Mouse (Mus musculus) liver, embryonic 14.5 days (tissue): Measurements from ENCODE around the gene Prr29. TPM values are rescaled to one million over a fixed set of nuclear protein-coding genes. Genes with fewer than 3 reads are reported as not detected.

Source experiments
- ATAC-seq: fragments of 200-750 bp; cut with Nextera tagmentation; 2 replicates; pipeline ENCODE4 v1.8.0; 2017; ENCODE audit warnings: moderate number of reproducible peaks, mild to moderate bottlenecking, moderate library complexity; ENCODE audit not compliant: insufficient read depth
- DNase-seq, 3 experiments: peaks; one replicate each; pipeline ENCODE4 v3.0.0-alpha.2; 2012 to 2013; ENCODE audit warnings: low read depth in 3 of 3, low spot score in 3 of 3
- H3K27ac ChIP-seq: fragments of 300-500 bp; sonication (generic); 2 replicates; pipeline ENCODE4 v1.5.1; 2014; ENCODE audit warnings: moderate library complexity, mild to moderate bottlenecking, control low read depth, inconsistent platforms
- H3K27me3 ChIP-seq: fragments of 300-500 bp; sonication (generic); 2 replicates; pipeline ENCODE4 v1.6.1; 2014; ENCODE audit warnings: mild to moderate bottlenecking, low read length, moderate library complexity; ENCODE audit not compliant: control insufficient read depth, insufficient read depth
- H3K36me3 ChIP-seq: fragments of 300-500 bp; sonication (generic); replicated peaks from 2 replicates; pipeline ENCODE4 v1.6.1; 2014; ENCODE audit warnings: low read depth; ENCODE audit not compliant: control insufficient read depth, insufficient read depth
- H3K4me1 ChIP-seq, 2 experiments: fragments of 200-500 bp in 1 of 2; fragments of 300-500 bp in 1 of 2; sonication (generic) in 1 of 2; replicated peaks; 2 replicates each; pipeline ENCODE4 v1.6.1; 2012 to 2014; ENCODE audit warnings: antibody characterized with exemption in 1 of 2, inconsistent platforms in 1 of 2, low read length in 1 of 2; ENCODE audit not compliant: control insufficient read depth in 2 of 2, insufficient read depth in 2 of 2
- H3K4me2 ChIP-seq: fragments of 300-500 bp; sonication (generic); 2 replicates; pipeline ENCODE4 v1.6.1; 2014; ENCODE audit warnings: low read depth, mild to moderate bottlenecking, control low read depth, moderate library complexity
- H3K4me3 ChIP-seq, 2 experiments: fragments of 200-500 bp in 1 of 2; fragments of 300-500 bp in 1 of 2; sonication (generic) in 1 of 2; 2 replicates each; pipeline ENCODE4 v1.5.1; 2012 to 2014; ENCODE audit warnings: low read depth in 2 of 2, low read length in 2 of 2, mild to moderate bottlenecking in 2 of 2, control low read depth in 1 of 2, inconsistent platforms in 1 of 2, moderate library complexity in 1 of 2; ENCODE audit not compliant: insufficient read depth in 1 of 2
- H3K9ac ChIP-seq: fragments of 300-500 bp; sonication (generic); replicated peaks from 2 replicates; pipeline ENCODE4 v1.6.1; 2014; ENCODE audit warnings: mild to moderate bottlenecking, control low read depth, moderate library complexity
- H3K9me3 ChIP-seq: fragments of 300-500 bp; sonication (generic); 2 replicates; pipeline ENCODE4 v1.6.1; 2016; ENCODE audit warnings: low read length, mixed read lengths; ENCODE audit not compliant: control insufficient read depth
- CTCF ChIP-seq: IDR thresholded peaks from 2 replicates; pipeline ENCODE4 v1.5.1; 2016; ENCODE audit warnings: antibody characterized with exemption, low read depth, control low read depth
- EP300 ChIP-seq: IDR thresholded peaks from 2 replicates; pipeline ENCODE4 v1.6.1; 2016; ENCODE audit warnings: antibody characterized with exemption, low read depth
- WGBS: fragments of 180-500 bp; shearing (Covaris S2); extraction: QIAGEN DNeasy Blood & Tissue Kit; methylation state at CpG from one replicate; pipeline ENCODE4 v1.1.7; 2014; ENCODE audit not compliant: insufficient replicate concordance; 5-methylcytosine and 5-hydroxymethylcytosine counted together
- polyA plus RNA-seq, 2 experiments: library from polyadenylated mRNA; depleted of rRNA in 1 of 2; stranded (reverse) in 1 of 2; unstranded in 1 of 2; fragments of >200 nt; fragmentation: Nextera tagmentation in 1 of 2; extraction: Ambion mirVana in 1 of 2; gene quantifications; 2 replicates each; pipeline versions ENCODE4 v1.2.1 to v1.2.3; 2012 to 2014

Gene Prr29
- polyA plus RNA-seq, 2 experiments, result not detected

GRCm38 (mm10) chr11:106387791-106388216 lies 22.5 kb downstream of the Prr29 start, which contains the start of gene Icam2:
TSS of gene Icam2 (minus strand) at chr11:106388075.
- H3K4me1 ChIP-seq, result peaks cover 9 to 32% of the 10 kb centered on the region in 2 experiments
- no peaks in the 10 kb centered on the region for H3K9me3 ChIP-seq
- ATAC-seq (no peak), DNase-seq (no peak)
- H3K9ac ChIP-seq, result no peak within 1 kb of the TSS; the same call in 1 of the 2 replicates
- peak within 1 kb of the TSS in 1 of 2 experiments; percentile 18; a peak in 2 of 4 replicates for H3K4me3 ChIP-seq
- no peaks in the 10 kb centered on the region for H3K36me3 ChIP-seq
- H3K27ac ChIP-seq, result no peak within 1 kb of the TSS
- TF ChIP-seq CTCF (no peak), EP300 (peak; percentile 29)
- H3K27me3 ChIP-seq, result no peaks in the 10 kb centered on the region
- WGBS, result 11% methylated on average over 6 of the region's 6 CpGs
- H3K4me2 ChIP-seq, result peak within 1 kb of the TSS; percentile 38

DNA sequence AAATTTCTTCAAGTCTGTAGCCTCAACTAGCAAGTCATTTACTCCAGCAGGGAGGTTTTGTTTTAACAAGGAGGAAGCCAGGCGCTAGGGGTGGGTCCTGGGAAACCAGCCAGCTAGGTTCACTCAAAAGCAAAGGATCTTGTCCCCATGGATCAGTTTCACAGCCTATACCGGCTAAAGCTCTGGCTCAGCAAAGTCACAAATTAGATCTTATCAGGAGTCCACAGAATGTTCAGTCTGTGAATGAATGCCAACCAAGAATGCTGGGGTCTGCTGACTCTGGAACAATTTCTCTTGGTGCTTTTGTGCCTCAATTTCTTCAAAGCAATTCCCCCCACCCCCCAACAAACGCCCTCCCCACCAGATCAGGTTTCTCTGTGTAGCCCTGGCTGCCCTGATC lies 24.3 kb downstream of the Prr29 start:
- Histone ChIP-seq H3K4me1 (peaks cover 23 to 36% of the 10 kb centered on the region in 2 experiments), H3K27ac (no peak overlapping the region), H3K9me3 (no peaks in the 10 kb centered on the region), H3K27me3 (no peaks in the 10 kb centered on the region), H3K36me3 (no peaks in the 10 kb centered on the region), H3K4me3 (no peak overlapping the region), H3K9ac (no peak overlapping the region), H3K4me2 (no peak overlapping the region)
- ATAC-seq, result no peak
- WGBS, result 29% methylated on average over 3 of the region's 3 CpGs
- TF ChIP-seq EP300 (no peak), CTCF (no peak)
- no peak for DNase-seq

DNA sequence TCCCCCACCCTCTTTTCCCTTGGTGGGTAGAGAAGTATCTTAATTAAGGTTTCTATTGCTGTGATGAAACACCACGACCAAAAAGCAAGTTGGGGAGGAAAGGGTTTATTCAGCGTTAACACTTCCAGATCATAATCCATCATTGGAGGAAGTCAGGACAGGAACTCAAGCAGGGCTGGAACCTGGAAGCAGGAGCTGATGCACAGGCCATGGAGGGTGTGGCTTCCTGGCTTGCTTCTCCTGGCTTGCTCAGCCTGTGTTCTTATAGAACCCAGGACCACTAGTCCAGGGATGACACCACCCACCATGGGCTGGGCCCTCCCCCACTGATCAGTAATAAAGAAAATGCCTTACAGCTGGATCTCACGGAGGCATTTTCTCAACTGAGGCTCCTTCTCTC lies 25.5 kb downstream of the Prr29 start:
- H3K36me3 ChIP-seq, result no peaks in the 10 kb centered on the region
- no peaks in the 10 kb centered on the region for H3K27me3 ChIP-seq
- no peak overlapping the region for H3K4me3 ChIP-seq
- TF ChIP-seq CTCF (no peak), EP300 (no peak)
- H3K4me1 ChIP-seq, result peaks cover 23 to 36% of the 10 kb centered on the region in 2 experiments
- ATAC-seq (no peak), DNase-seq (no peak)
- no peak overlapping the region for H3K27ac ChIP-seq
- no peaks in the 10 kb centered on the region for H3K9me3 ChIP-seq
- no peak overlapping the region for H3K4me2 ChIP-seq
- WGBS, result 39% methylated on average over 3 of the region's 3 CpGs
- no peak overlapping the region for H3K9ac ChIP-seq

DNA sequence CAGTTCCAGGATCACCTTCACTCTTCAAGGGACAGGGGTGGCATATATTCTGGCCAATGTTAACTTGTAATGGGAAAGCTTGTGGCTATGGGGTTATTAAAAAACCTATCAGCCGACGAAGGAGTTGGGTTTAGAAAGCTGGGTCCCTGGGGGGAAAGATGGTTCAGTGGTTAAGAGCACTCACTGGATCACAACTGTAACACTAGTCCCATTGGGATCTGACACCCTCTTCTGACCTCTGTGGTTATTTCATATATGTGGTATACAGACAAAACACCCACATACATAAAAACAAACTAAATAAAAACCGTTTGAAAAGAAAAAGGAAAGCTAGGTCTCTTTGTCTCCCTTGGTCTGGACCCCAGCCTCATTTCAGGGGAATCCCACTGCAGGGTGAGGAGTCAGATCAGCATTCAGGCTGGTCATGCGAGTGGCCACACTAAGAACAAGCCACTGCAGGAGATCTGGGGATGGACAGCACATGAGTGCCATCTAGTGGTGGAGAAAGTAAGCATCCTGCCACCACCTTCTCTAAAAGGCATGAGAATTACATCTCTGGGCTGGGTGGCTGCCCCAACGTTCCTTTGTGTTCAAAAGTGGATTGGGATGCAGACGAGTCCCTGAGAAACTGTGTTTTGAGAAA lies 26.4 kb downstream of the Prr29 start:
- peak; percentile 98 for TF ChIP-seq CTCF
- TF ChIP-seq EP300, result no peak
- Histone ChIP-seq H3K36me3 (no peaks in the 10 kb centered on the region), H3K27ac (no peak overlapping the region), H3K9me3 (no peaks in the 10 kb centered on the region), H3K9ac (no peak overlapping the region), H3K4me3 (no peak overlapping the region), H3K4me1 (peaks cover 21 to 31% of the 10 kb centered on the region in 2 experiments), H3K4me2 (no peak overlapping the region), H3K27me3 (no peaks in the 10 kb centered on the region)
- DNase-seq (peak; percentile 57 to 66 (median 63)), ATAC-seq (no peak; the same call in 1 of the 2 replicates)
- 32% methylated on average over 6 of the region's 6 CpGs for WGBS

- peak overlapping the region; percentile 63 for H3K27ac ChIP-seq
- 47% methylated on average over 7 of the region's 7 CpGs for WGBS
Measured at GRCm38 (mm10) chr11:106392597-106393330, 27.5 kb downstream of the Prr29 start.

More at GRCm38 (mm10) chr11:106392597-106393330, 27.5 kb downstream of the Prr29 start:
- Histone ChIP-seq H3K4me1 (peaks cover 20 to 26% of the 10 kb centered on the region in 2 experiments), H3K9me3 (no peaks in the 10 kb centered on the region), H3K27me3 (no peaks in the 10 kb centered on the region), H3K4me2 (peak overlapping the region; percentile 49), H3K36me3 (no peaks in the 10 kb centered on the region), H3K4me3 (no peak overlapping the region), H3K9ac (no peak overlapping the region; the same call in 1 of the 2 replicates)
- peak; percentile 81 for ATAC-seq
- peak; percentile 56 to 64 (median 60) for DNase-seq
- peak; percentile 31; the same call in 1 of the 2 replicates for TF ChIP-seq CTCF
- TF ChIP-seq EP300, result no peak
